Mouse (Mus musculus) cortical plate, adult 2 months (tissue): Measurements from ENCODE around the gene Cpsf7.

Experiments used
- CTCF ChIP-seq: fragments of 200-500 bp; IDR thresholded peaks from 2 replicates; pipeline ENCODE4 v1.5.1; 2011; ENCODE audit warnings: mild to moderate bottlenecking, control low read depth, low read length; ENCODE audit not compliant: insufficient read depth; ENCODE audit errors: extremely low read depth
- POLR2A ChIP-seq: fragments of 200-500 bp; IDR thresholded peaks from 2 replicates; pipeline ENCODE4 v1.6.1; 2011; ENCODE audit warnings: mild to moderate bottlenecking, low read length, control low read depth; ENCODE audit not compliant: insufficient read depth; ENCODE audit errors: extremely low read depth

GRCm38 (mm10) chr19:10521926-10522325, 3.1 kb upstream of the Cpsf7 start:
- TF ChIP-seq POLR2A (no peak), CTCF (no peak)
